Mouse (Mus musculus): ENCODE results near the gene Slc47a2.
A peak's percentile ranks its signal among the peaks of the same experiment; 100 is the strongest.

DNA sequence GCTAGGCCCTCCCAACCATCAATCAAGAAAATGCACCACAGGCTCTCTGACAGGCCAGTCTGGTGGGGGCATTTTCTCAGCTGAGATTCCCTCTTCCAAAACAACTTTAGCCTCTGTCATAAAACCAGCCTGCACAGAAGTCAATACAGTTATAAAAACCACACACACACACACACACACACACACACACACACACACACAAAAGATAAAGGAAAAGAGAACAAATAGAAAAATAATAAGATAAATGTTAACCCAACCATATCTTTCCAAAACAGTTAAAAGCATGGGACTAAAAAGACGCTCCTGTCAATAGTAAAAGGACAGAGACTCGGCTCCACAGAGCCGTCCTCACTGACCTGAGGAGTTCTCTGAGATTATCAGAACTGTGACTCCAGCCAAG is 66.2 kb downstream of the Slc47a2 start:
- no peak for TF ChIP-seq TAL1 (IDR thresholded peaks at IDR 0.05; ENCODE audit: low read length)
- no peak for TF ChIP-seq CTCF (IDR thresholded peaks at IDR 0.05 in 2 of 3, conservative IDR thresholded peaks at IDR 0.05 in 1 of 3; ENCODE audit: control insufficient read depth in 1 of 3, insufficient read depth in 1 of 3, low read depth in 2 of 3, low read length in 3 of 3, poor library complexity in 1 of 3, severe bottlenecking in 1 of 3)
- TF ChIP-seq MAFK (IDR thresholded peaks at IDR 0.05; ENCODE audit: borderline replicate concordance, low read depth, low read length), result no peak
- no peak for TF ChIP-seq MAZ (IDR thresholded peaks at IDR 0.05; ENCODE audit: low read depth, low read length)
- no peak for TF ChIP-seq POLR2A (IDR thresholded peaks at IDR 0.05; ENCODE audit: control insufficient read depth in 1 of 2, insufficient read depth in 1 of 2, low read depth in 1 of 2, low read length in 2 of 2, poor library complexity in 1 of 2)
- no peak for TF ChIP-seq MAX (IDR thresholded peaks at IDR 0.05; ENCODE audit: low read length)
- TF ChIP-seq ELF1 (IDR thresholded peaks at IDR 0.05; ENCODE audit: low read depth, low read length), result no peak
- TF ChIP-seq GATA1 (IDR thresholded peaks at IDR 0.05; ENCODE audit: low read depth, low read length), result peak; percentile 76
- TF ChIP-seq BHLHE40 (IDR thresholded peaks at IDR 0.05; ENCODE audit: borderline replicate concordance, low read depth, low read length), result no peak
- no peak for TF ChIP-seq HCFC1 (IDR thresholded peaks at IDR 0.05; ENCODE audit: low read depth, low read length)
- TF ChIP-seq USF1 (IDR thresholded peaks at IDR 0.05; ENCODE audit: low read depth, low read length), result no peak
- peak; percentile 35; the same call in 1 of the 2 replicates for TF ChIP-seq MXI1 (IDR thresholded peaks at IDR 0.05; ENCODE audit: low read depth, low read length)
- TF ChIP-seq GABPA (IDR thresholded peaks at IDR 0.05; ENCODE audit: low read depth, low read length), result no peak
- TF ChIP-seq TBP (IDR thresholded peaks at IDR 0.05; ENCODE audit: low read depth, low read length), result no peak

Measured in MEL (cell line).